Mouse (Mus musculus) embryonic facial prominence, embryonic 13.5 days (tissue): Measurements from ENCODE around the gene Myl4. TPM values are rescaled to one million over a fixed set of nuclear protein-coding genes. Genes with fewer than 3 reads are reported as not detected.

Experiments
- ATAC-seq: fragments of 200-750 bp; cut with Nextera tagmentation; 2 replicates; pipeline ENCODE4 v1.8.0; 2017; ENCODE audit warnings: low read depth; ENCODE audit not compliant: insufficient number of reproducible peaks, insufficient read depth, low FRiP score, low TSS enrichment
- H3K27ac ChIP-seq: fragments of 300-500 bp; sonication (generic); 2 replicates; pipeline ENCODE4 v1.5.1; 2015; ENCODE audit warnings: moderate library complexity, mild to moderate bottlenecking, inconsistent platforms
- H3K27me3 ChIP-seq: fragments of 300-500 bp; sonication (generic); 2 replicates; pipeline ENCODE4 v1.6.1; 2015; ENCODE audit warnings: mild to moderate bottlenecking, inconsistent platforms
- H3K36me3 ChIP-seq: fragments of 300-500 bp; sonication (generic); 2 replicates; pipeline ENCODE4 v1.6.1; 2015; ENCODE audit warnings: mild to moderate bottlenecking, inconsistent platforms
- H3K4me1 ChIP-seq: fragments of 300-500 bp; sonication (generic); 2 replicates; pipeline ENCODE4 v1.6.1; 2015; ENCODE audit warnings: inconsistent platforms
- H3K4me2 ChIP-seq: fragments of 300-500 bp; sonication (generic); 2 replicates; pipeline ENCODE4 v1.6.1; 2015; ENCODE audit warnings: moderate library complexity, mild to moderate bottlenecking, inconsistent platforms
- H3K4me3 ChIP-seq: fragments of 300-500 bp; sonication (generic); 2 replicates; pipeline ENCODE4 v1.5.1; 2015; ENCODE audit warnings: mild to moderate bottlenecking, inconsistent platforms
- H3K9ac ChIP-seq: fragments of 300-500 bp; sonication (generic); 2 replicates; pipeline ENCODE4 v1.6.1; 2015; ENCODE audit warnings: mild to moderate bottlenecking, inconsistent platforms
- H3K9me3 ChIP-seq: fragments of 300-500 bp; sonication (generic); 2 replicates; pipeline ENCODE4 v1.6.1; 2016; ENCODE audit warnings: inconsistent platforms
- WGBS: fragments of 180-500 bp; shearing (Covaris S2); methylation state at CpG from one replicate; pipeline ENCODE4 v1.1.7; 2015; ENCODE audit warnings: mixed read lengths; 5-methylcytosine and 5-hydroxymethylcytosine counted together
- polyA plus RNA-seq: library from polyadenylated mRNA; unstranded; fragments of >200 nt; fragmentation: Nextera tagmentation; extraction: Ambion mirVana; gene quantifications from 2 replicates; pipeline ENCODE4 v1.2.1, GENCODE M21; 2015

Myl4 gene
- polyA plus RNA-seq, 1 experiment from 2014 or later: 18.0 TPM

DNA sequence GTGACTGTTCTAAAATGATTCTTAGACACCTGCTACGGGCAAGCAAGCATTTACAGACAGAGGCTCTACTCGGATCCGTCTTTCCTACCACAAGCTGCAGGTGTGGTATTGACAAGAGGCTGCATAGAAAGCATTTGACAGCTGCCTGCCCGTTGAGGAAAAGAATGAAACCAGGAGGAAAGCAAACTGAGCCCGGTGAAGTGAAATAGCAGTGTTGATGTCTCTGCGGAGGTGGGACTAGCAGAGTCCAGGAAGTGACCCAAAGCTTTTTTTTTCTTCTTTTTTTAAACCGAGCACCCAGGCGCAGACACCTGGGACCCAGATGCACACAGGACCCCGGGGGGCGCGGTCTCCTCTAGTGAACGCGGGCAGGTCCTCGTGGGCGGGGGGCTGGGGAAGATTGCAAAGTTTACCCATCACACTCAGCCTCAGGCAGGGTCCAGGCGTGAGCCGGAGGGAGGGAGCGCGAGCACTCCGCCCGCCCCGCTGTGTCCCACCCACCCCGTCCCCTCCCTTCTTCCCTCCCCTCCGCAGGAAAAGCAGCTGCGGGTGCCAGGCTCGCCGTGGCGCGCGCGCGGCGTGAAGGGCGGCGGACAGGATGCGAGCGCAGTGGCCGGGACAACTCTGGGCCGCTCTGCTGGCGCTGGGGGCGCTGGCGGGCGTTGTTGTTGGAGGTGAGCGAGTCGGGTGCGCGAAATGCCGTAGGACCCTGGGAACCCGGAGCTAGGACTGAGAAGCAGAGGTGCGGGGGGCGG, 57.2 kb downstream of the Myl4 start, which contains the start of gene Itgb3:
Gene Itgb3, plus strand, starts transcription at position 510 of the 755 bp plus-strand sequence.
- Histone ChIP-seq H3K36me3 (no peaks in the 10 kb centered on the region), H3K9me3 (no peaks in the 10 kb centered on the region), H3K4me3 (peak within 1 kb of the TSS; percentile 54), H3K4me2 (peak within 1 kb of the TSS; percentile 90), H3K4me1 (peaks cover 13% of the 10 kb centered on the region), H3K9ac (peak within 1 kb of the TSS; percentile 68), H3K27ac (no peak within 1 kb of the TSS), H3K27me3 (peaks cover 34% of the 10 kb centered on the region)
- whole genome bisulfite sequencing: under 1% methylated on average over 50 of the region's 51 CpGs
- peak; percentile 54 for ATAC-seq

DNA sequence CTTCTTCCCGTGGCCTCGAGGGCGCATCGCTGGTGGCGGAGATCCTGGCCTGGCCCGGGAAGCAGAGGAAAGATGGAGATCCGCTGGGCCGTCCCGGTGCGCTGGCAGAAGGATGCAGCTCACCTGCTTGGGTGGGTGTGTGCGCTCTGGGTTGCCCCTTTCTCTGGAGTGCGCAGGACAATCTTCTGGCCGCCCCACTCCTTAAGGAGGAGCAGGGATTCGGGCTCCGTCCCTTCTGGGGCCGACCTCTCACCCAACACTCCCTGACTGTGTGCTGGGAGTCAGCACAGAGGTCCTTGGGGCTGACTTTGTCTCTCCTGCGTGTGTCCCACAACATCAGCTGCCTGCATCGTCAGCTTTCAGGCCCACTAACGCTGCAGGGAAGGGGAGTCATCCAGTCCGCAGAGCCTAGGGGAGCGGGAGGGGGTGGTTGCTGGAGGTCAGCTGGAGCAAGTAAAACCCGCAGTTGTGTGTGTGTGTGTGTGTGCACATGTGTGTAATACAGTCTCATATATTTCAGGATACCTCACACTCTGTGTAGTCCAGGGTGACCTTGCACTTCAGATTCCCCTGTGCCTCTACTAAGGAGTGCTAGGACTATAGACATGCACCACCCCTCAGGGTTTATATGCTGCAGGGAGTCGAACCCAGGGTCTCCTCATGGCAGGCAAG, 57.9 kb downstream of the Myl4 start:
- ATAC-seq: no peak
- Histone ChIP-seq H3K9me3 (no peaks in the 10 kb centered on the region), H3K4me2 (peak overlapping the region; percentile 90), H3K27ac (no peak overlapping the region), H3K36me3 (no peaks in the 10 kb centered on the region), H3K27me3 (peaks cover 34% of the 10 kb centered on the region), H3K4me3 (peak overlapping the region; percentile 54), H3K9ac (peak overlapping the region; percentile 68), H3K4me1 (peaks cover 13% of the 10 kb centered on the region)
- WGBS: 1% methylated on average over 22 of the region's 23 CpGs

DNA sequence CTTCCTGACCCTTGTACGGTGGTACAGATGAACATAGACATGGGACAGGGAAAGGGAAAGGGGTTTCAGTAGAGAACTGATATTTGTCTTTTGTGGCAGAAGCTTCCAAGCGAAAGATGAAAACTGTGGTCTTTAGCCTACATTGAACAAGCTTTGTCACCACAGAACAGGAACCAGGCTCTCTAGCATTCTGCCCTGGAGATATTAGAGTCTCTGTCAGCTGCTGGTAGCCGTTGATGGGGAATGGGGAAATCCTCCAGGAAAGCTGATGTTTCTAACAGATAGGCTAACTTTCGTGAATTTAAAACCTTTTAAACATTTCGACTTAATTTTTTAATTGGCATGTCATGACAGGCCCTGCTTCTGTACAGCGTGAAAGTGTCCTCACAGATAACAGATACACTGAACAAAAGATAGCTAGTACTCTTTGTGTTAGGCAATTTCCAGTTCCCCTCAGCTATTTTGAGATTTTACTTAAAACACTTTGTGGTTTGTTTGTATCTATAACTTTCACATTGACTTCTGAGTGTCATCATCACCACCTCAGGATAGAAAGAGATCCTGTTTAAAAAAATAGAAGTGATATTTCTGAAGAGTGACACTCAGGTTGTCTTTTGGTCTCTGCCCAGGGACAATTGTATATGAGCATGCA, 58.7 kb downstream of the Myl4 start:
- Histone ChIP-seq H3K4me1 (peaks cover 13% of the 10 kb centered on the region), H3K4me3 (no peak overlapping the region), H3K4me2 (no peak overlapping the region), H3K27me3 (peaks cover 34% of the 10 kb centered on the region), H3K9ac (no peak overlapping the region), H3K9me3 (no peaks in the 10 kb centered on the region), H3K27ac (no peak overlapping the region), H3K36me3 (no peaks in the 10 kb centered on the region)
- 52% methylated on average over 6 of the region's 6 CpGs for WGBS
- no peak for ATAC-seq

DNA sequence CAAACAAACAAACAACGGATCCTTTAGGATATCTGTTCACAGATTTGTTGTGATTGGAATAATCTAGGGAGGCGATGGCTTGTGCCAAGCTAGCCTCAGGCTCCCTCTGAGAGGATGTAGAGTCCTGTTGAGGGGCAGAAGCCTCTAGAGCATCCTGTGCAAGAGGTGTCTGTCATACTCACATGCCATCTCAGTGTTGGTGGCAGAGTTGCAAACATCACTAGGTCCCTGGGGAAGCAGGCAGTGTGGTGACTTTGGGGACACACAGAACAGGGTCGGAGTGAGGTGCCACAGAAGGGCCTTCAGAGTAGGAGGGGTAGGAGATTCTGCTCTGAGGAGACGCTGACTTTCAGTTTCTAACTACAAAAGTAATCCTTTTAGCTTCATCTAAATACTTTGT, 59.3 kb downstream of the Myl4 start:
- peaks cover 13% of the 10 kb centered on the region for H3K4me1 ChIP-seq
- H3K36me3 ChIP-seq: no peaks in the 10 kb centered on the region
- H3K27me3 ChIP-seq: peaks cover 34% of the 10 kb centered on the region
- ATAC-seq: no peak
- H3K4me3 ChIP-seq: no peak overlapping the region
- 41% methylated on average over 4 of the region's 4 CpGs for WGBS
- H3K4me2 ChIP-seq: no peak overlapping the region
- no peak overlapping the region for H3K27ac ChIP-seq
- no peak overlapping the region for H3K9ac ChIP-seq
- H3K9me3 ChIP-seq: no peaks in the 10 kb centered on the region

DNA sequence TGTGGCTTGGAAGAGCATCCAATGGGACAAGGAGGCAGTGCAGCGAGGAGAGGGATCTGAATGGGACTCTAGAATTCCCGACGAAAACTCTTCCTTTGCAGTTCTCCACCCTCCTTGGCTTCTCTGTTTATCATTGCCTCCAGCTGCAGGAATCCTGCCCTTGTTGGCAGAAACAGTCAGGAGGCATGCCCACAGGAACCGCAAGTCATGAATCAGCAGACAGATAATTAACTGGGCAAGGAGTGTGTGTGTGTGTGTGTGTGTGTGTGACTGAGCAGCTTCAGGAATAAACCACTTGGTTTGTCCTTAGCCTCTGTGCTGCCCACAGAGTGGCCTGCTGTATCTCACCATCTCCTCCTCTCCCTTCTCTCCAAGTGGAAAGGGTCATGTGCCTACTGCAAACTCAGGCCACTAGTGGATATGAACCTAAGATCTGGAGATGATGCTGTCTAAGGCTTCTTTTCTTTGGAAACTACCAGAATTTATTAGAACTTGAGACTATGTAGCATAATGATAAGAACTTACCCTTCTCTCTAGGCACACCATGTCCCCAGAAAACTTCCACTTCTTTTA, 61.2 kb downstream of the Myl4 start:
- Histone ChIP-seq H3K4me1 (peaks cover 13% of the 10 kb centered on the region), H3K27ac (no peak overlapping the region), H3K4me3 (no peak overlapping the region), H3K36me3 (no peaks in the 10 kb centered on the region), H3K4me2 (no peak overlapping the region), H3K9me3 (no peaks in the 10 kb centered on the region), H3K27me3 (peaks cover 29% of the 10 kb centered on the region), H3K9ac (no peak overlapping the region)
- 36% methylated on average over 4 of the region's 4 CpGs for WGBS
- ATAC-seq: no peak

DNA sequence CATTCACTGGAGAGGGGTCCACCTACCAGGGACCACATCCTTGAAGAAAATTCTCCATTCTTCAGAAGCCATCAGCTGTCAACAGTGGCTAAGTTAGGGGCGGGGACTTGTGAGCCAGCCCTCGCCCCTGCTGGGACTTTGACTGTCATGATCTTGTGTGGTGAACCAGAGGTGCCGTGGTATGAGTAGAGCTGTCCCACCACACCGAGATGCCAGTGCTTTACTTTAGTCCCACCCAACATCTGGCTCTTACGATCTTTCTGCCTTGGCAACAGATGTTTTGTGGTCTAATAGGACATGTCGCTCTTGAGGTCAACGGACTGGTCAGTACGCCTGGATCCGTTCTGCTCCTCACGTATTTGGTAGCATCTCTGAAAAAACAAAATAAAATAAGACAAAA, 63.1 kb downstream of the Myl4 start:
- no peak overlapping the region for H3K27ac ChIP-seq
- no peak overlapping the region for H3K4me3 ChIP-seq
- no peak for ATAC-seq
- peaks cover 20% of the 10 kb centered on the region for H3K27me3 ChIP-seq
- peaks cover 9% of the 10 kb centered on the region for H3K4me1 ChIP-seq
- H3K36me3 ChIP-seq: no peaks in the 10 kb centered on the region
- WGBS: 75% methylated on average over 10 of the region's 10 CpGs
- no peaks in the 10 kb centered on the region for H3K9me3 ChIP-seq
- no peak overlapping the region for H3K9ac ChIP-seq
- no peak overlapping the region for H3K4me2 ChIP-seq

DNA sequence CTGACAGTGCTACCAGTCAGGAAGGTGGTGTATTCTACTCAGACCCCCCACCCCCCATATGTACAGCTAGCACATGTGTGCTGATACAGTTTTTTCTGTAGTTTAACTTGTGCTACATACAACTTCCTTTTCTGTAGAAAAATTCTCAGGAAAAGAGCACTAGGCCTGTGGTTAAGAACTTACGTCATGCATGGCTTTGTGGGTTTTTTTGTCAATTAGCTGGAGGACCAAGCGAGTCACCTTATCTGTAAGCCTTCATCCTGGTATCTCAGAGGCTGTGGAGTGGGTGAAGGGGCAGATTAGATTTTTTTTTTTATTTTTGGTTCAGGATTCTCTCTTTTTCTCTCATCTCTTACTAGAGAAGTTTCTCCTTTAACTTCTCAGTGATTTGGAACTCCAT, 63.7 kb downstream of the Myl4 start:
- Histone ChIP-seq H3K4me1 (peaks cover 13% of the 10 kb centered on the region), H3K9ac (no peak overlapping the region), H3K27me3 (peaks cover 14% of the 10 kb centered on the region), H3K36me3 (no peaks in the 10 kb centered on the region), H3K27ac (no peak overlapping the region), H3K9me3 (no peaks in the 10 kb centered on the region), H3K4me2 (no peak overlapping the region), H3K4me3 (no peak overlapping the region)
- WGBS: 78% methylated on average over 2 of the region's 2 CpGs
- ATAC-seq: no peak

DNA sequence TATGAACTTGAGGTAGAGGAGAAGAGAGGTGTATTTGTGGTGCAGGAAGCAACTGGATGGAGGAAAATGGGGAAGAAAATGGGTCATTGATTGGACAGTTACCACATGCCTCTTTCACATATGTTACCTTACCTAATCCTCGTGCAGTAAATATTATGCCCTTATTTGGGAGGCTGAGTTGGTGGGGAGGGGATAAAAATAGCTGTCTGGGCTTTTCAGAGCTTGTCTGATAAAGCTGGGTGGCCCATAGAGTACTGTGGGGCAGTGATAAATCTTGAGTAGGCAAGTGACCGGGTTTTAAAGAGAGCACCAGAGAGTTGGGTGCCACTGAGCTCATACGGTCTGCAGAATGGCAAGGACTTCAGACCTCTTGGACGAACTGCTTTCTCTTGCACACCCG, 65.7 kb downstream of the Myl4 start:
- H3K9ac ChIP-seq: no peak overlapping the region
- H3K27me3 ChIP-seq: no peaks in the 10 kb centered on the region
- 74% methylated on average over 5 of the region's 5 CpGs for WGBS
- no peaks in the 10 kb centered on the region for H3K36me3 ChIP-seq
- ATAC-seq: no peak
- H3K4me2 ChIP-seq: no peak overlapping the region
- no peak overlapping the region for H3K27ac ChIP-seq
- H3K4me3 ChIP-seq: no peak overlapping the region
- H3K4me1 ChIP-seq: peaks cover 24% of the 10 kb centered on the region
- H3K9me3 ChIP-seq: no peaks in the 10 kb centered on the region

DNA sequence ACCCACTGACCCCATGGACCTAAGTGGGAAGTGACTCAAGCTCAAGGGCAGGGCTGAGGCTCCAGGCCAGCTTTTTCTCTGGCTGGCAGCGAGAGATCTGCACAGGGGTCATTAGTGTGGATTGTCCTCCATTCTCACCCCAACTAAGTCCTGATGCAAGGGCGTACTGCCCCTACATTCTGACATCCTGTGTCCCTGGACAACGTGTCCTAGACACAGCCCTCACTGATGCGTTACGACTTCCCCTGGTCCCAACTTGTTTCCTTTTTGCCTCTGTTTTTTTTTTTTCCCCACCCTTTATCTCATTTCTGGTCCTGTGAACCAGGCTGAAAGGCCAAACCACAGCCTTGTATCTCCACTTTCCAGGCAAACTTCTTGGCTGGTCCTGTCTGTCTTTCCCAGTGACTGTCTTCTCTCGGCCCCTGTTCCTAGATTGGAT, 68.2 kb downstream of the Myl4 start:
- H3K36me3 ChIP-seq: no peaks in the 10 kb centered on the region
- H3K4me2 ChIP-seq: no peak overlapping the region
- WGBS: 71% methylated on average over 6 of the region's 6 CpGs
- H3K27ac ChIP-seq: no peak overlapping the region
- H3K4me3 ChIP-seq: no peak overlapping the region
- no peak for ATAC-seq
- no peaks in the 10 kb centered on the region for H3K27me3 ChIP-seq
- H3K9ac ChIP-seq: no peak overlapping the region
- H3K4me1 ChIP-seq: peaks cover 18% of the 10 kb centered on the region
- H3K9me3 ChIP-seq: no peaks in the 10 kb centered on the region

DNA sequence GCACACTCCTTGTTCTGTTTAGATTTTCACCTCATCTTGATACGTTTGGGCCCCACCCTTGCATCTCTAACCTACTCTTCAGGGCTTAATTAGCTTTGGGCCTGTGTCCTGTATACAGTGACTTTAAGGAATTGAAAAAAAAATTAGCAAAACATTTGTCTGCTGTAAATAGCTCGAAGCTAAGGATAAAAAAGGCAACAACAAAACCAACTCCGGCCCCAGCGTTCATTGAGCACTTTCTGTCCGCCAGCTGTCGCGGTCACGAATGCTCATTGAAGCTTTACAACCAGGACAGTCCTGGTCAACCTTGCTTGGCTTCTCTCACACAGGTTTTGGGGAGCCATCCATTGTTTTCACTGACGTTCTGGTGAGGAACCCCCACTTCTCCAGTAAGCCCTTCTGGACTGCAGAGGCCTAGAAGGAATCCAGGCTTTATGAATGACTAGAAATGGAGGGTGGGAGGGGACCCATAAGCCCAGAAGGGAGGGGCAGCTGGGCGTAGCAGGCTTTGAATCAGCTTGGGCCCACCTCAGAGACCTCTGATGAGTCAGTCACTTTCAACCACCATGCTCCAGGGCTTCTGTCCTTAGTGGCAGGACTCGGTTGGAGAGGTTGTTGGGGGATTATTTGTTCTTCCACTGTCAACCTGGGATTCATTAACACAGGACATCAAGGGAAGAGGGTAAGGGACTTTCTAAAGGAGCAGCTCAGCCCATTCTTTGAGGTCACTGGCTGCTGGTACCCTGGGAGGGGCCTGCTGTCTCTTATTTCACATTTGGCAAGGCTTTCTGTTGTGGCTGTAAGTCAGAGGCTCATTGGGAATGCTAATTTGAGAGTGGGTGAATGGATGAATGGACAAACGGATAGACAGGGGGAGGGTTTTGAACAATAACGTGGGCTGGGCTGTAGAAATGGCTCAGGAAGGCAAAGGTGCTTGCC, 68.9 kb downstream of the Myl4 start:
- no peak overlapping the region for H3K4me2 ChIP-seq

More for the DNA sequence above, 68.9 kb downstream of the Myl4 start:
- no peak overlapping the region for H3K4me3 ChIP-seq
- no peak for ATAC-seq
- H3K27ac ChIP-seq: peak overlapping the region; percentile 8; the same call in 1 of the 2 replicates
- peaks cover 21% of the 10 kb centered on the region for H3K4me1 ChIP-seq
- whole genome bisulfite sequencing: 52% methylated on average over 13 of the region's 13 CpGs
- no peaks in the 10 kb centered on the region for H3K36me3 ChIP-seq
- H3K9me3 ChIP-seq: no peaks in the 10 kb centered on the region
- no peak overlapping the region for H3K9ac ChIP-seq
- no peaks in the 10 kb centered on the region for H3K27me3 ChIP-seq
